Mouse (Mus musculus): ENCODE measurements around the gene Poc1b.

DNA sequence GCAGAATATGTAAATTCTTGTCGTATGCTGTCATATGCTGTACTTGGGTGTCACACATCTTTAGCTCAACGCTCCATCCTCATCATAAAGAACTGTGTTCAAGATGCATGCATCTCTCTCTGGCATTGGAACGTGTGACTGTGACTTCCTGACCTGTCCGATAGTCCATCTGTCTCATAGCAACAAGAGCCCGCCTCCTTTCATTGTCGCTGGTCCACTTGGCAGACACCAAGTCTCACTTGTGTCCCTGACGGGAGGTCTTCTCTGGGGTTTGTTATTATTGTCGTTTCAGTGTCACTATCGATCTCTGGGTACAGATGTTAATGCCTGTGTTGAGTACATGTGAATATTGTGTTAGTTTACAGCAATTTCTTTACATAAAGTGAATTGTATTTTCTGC, 70.1 kb downstream of the Poc1b start:
- TF ChIP-seq CTCF (IDR thresholded peaks at IDR 0.05; ENCODE audit: low read depth) (no peak), EP300 (IDR thresholded peaks at IDR 0.05; ENCODE audit: low read depth) (no peak)
